Mouse (Mus musculus): ENCODE measurements around the gene Crybg2.

GRCm38 (mm10) chr4:134115215-134116144 is 54.9 kb downstream of the Crybg2 start:
- TF ChIP-seq CTCF (IDR thresholded peaks at IDR 0.05; ENCODE audit: low read depth) (no peak), EP300 (IDR thresholded peaks at IDR 0.05; ENCODE audit: low read depth) (no peak)
